Mouse (Mus musculus): ENCODE measurements around the gene Slc50a1. TPM values are rescaled to one million over a fixed set of nuclear protein-coding genes. Genes with fewer than 3 reads are reported as not detected.

Slc50a1 gene
- total and polyA plus RNA-seq, 3 experiments, result 22.5 to 45.9 TPM; not detected in 1

- peak; percentile 62 for DNase-seq (ENCODE audit: low read depth, low spot score)
- Histone ChIP-seq H3K79me2 (ENCODE audit: control insufficient read depth, insufficient read depth, low read length, poor library complexity) (no peaks in the 10 kb centered on the region), H3K36me3 (ENCODE audit: control insufficient read depth in 1 of 2, insufficient read depth in 2 of 2, low read length in 2 of 2) (no peaks in the 10 kb centered on the region), H3K4me1 (ENCODE audit: control insufficient read depth in 1 of 2, insufficient read depth in 2 of 2, low read length in 2 of 2) (no peaks in the 10 kb centered on the region), H3K27me3 (ENCODE audit: control insufficient read depth in 1 of 2, insufficient read depth in 2 of 2, low read length in 2 of 2) (peaks cover 29 to 42% of the 10 kb centered on the region in 2 experiments), H3K27ac (ENCODE audit: control insufficient read depth, low read depth, low read length) (no peak overlapping the region), H3K4me3 (ENCODE audit: control insufficient read depth in 1 of 2, insufficient read depth in 1 of 2, low read depth in 2 of 2, low read length in 2 of 2) (peak overlapping the region; percentile 24 to 41; a peak in 3 of 4 replicates), H3K9me3 (replicated peaks; ENCODE audit: insufficient read depth, low read length) (no peaks in the 10 kb centered on the region), H3K9ac (ENCODE audit: control insufficient read depth, low read depth, low read length, poor library complexity, severe bottlenecking) (no peak overlapping the region; the same call in 1 of the 2 replicates)
- no peak for TF ChIP-seq RAD21 (IDR thresholded peaks at IDR 0.05; ENCODE audit: low read depth, low read length)
- no peak for TF ChIP-seq BHLHE40 (IDR thresholded peaks at IDR 0.05; ENCODE audit: borderline replicate concordance, low read depth, low read length)
- no peak for TF ChIP-seq POLR2AphosphoS2 (IDR thresholded peaks at IDR 0.05; ENCODE audit: low read length)
- no peak for TF ChIP-seq SIN3A (IDR thresholded peaks at IDR 0.05; ENCODE audit: low read length)
- no peak for TF ChIP-seq ELF1 (IDR thresholded peaks at IDR 0.05; ENCODE audit: low read depth, low read length)
- no peak for TF ChIP-seq GABPA (IDR thresholded peaks at IDR 0.05; ENCODE audit: low read depth, low read length)
- TF ChIP-seq CTCF (IDR thresholded peaks at IDR 0.05 in 2 of 3, conservative IDR thresholded peaks at IDR 0.05 in 1 of 3; ENCODE audit: control insufficient read depth in 1 of 3, insufficient read depth in 1 of 3, low read depth in 2 of 3, low read length in 3 of 3, poor library complexity in 1 of 3, severe bottlenecking in 1 of 3), result no peak
- no peak for TF ChIP-seq POLR2AphosphoS5 (IDR thresholded peaks at IDR 0.05; ENCODE audit: borderline replicate concordance, low read depth, low read length)
- no peak for TF ChIP-seq E2F4 (IDR thresholded peaks at IDR 0.05; ENCODE audit: borderline replicate concordance, low read depth, low read length)
- no peak for TF ChIP-seq ETS1 (IDR thresholded peaks at IDR 0.05; ENCODE audit: low read depth, low read length)
- TF ChIP-seq USF2 (IDR thresholded peaks at IDR 0.05; ENCODE audit: borderline replicate concordance in 1 of 2, insufficient read depth in 1 of 2, low read depth in 1 of 2, low read length in 2 of 2), result no peak
- TF ChIP-seq MYB (IDR thresholded peaks at IDR 0.05; ENCODE audit: low read depth, low read length), result no peak
- no peak for TF ChIP-seq POLR2A (IDR thresholded peaks at IDR 0.05; ENCODE audit: control insufficient read depth in 1 of 2, insufficient read depth in 1 of 2, low read depth in 1 of 2, low read length in 2 of 2, poor library complexity in 1 of 2)
- no peak for TF ChIP-seq JUND (IDR thresholded peaks at IDR 0.05; ENCODE audit: low read depth, low read length)
- TF ChIP-seq CHD1 (IDR thresholded peaks at IDR 0.05; ENCODE audit: low read depth, low read length), result no peak
- no peak for TF ChIP-seq ZMIZ1 (IDR thresholded peaks at IDR 0.05; ENCODE audit: low read depth, low read length)
- TF ChIP-seq MEF2A (IDR thresholded peaks at IDR 0.05; ENCODE audit: extremely low read depth, insufficient replicate concordance, low read depth, low read length, poor library complexity, severe bottlenecking), result no peak
- no peak for TF ChIP-seq ZC3H11A (IDR thresholded peaks at IDR 0.05; ENCODE audit: low read depth, low read length)
Measured at GRCm38 (mm10) chr3:89279153-89279890, 9.0 kb upstream of the Slc50a1 start.

- no peak overlapping the region for H3K4me3 ChIP-seq (ENCODE audit: control insufficient read depth in 1 of 2, insufficient read depth in 1 of 2, low read depth in 2 of 2, low read length in 2 of 2)
- TF ChIP-seq ZC3H11A (IDR thresholded peaks at IDR 0.05; ENCODE audit: low read depth, low read length), result no peak
- no peak for TF ChIP-seq MYB (IDR thresholded peaks at IDR 0.05; ENCODE audit: low read depth, low read length)
- no peak for TF ChIP-seq ZNF384 (IDR thresholded peaks at IDR 0.05; ENCODE audit: low read depth, low read length)
- TF ChIP-seq SIN3A (IDR thresholded peaks at IDR 0.05; ENCODE audit: low read length), result no peak
- TF ChIP-seq ELF1 (IDR thresholded peaks at IDR 0.05; ENCODE audit: low read depth, low read length), result no peak
- no peak for TF ChIP-seq ZKSCAN1 (IDR thresholded peaks at IDR 0.05; ENCODE audit: low read depth, low read length)
- no peak for TF ChIP-seq SMC3 (IDR thresholded peaks at IDR 0.05; ENCODE audit: low read depth, low read length)
- no peak for TF ChIP-seq RAD21 (IDR thresholded peaks at IDR 0.05; ENCODE audit: low read depth, low read length)
- no peak for TF ChIP-seq NRF1 (IDR thresholded peaks at IDR 0.05; ENCODE audit: insufficient read depth, low read depth, low read length, poor library complexity, severe bottlenecking)
- no peak for TF ChIP-seq RCOR1 (IDR thresholded peaks at IDR 0.05; ENCODE audit: low read depth, low read length)
- TF ChIP-seq E2F4 (IDR thresholded peaks at IDR 0.05; ENCODE audit: borderline replicate concordance, low read depth, low read length), result no peak
- TF ChIP-seq ZMIZ1 (IDR thresholded peaks at IDR 0.05; ENCODE audit: low read depth, low read length), result no peak
- no peak for TF ChIP-seq POLR2AphosphoS2 (IDR thresholded peaks at IDR 0.05; ENCODE audit: low read length)
- TF ChIP-seq TAL1 (IDR thresholded peaks at IDR 0.05; ENCODE audit: low read length), result no peak
- TF ChIP-seq USF2 (IDR thresholded peaks at IDR 0.05; ENCODE audit: borderline replicate concordance in 1 of 2, insufficient read depth in 1 of 2, low read depth in 1 of 2, low read length in 2 of 2), result no peak
- TF ChIP-seq BHLHE40 (IDR thresholded peaks at IDR 0.05; ENCODE audit: borderline replicate concordance, low read depth, low read length), result no peak
- no peak for TF ChIP-seq GATA1 (IDR thresholded peaks at IDR 0.05; ENCODE audit: low read depth, low read length)
- TF ChIP-seq MYC (IDR thresholded peaks at IDR 0.05; ENCODE audit: low read depth, low read length), result no peak
- no peak for TF ChIP-seq TCF12 (IDR thresholded peaks at IDR 0.05; ENCODE audit: low read depth, low read length)
- no peaks in the 10 kb centered on the region for H3K79me2 ChIP-seq (ENCODE audit: control insufficient read depth, insufficient read depth, low read length, poor library complexity)
- H3K36me3 ChIP-seq (ENCODE audit: control insufficient read depth in 1 of 2, insufficient read depth in 2 of 2, low read length in 2 of 2), result no peaks in the 10 kb centered on the region
- H3K4me1 ChIP-seq (ENCODE audit: control insufficient read depth in 1 of 2, insufficient read depth in 2 of 2, low read length in 2 of 2), result no peaks in the 10 kb centered on the region
- H3K27me3 ChIP-seq (ENCODE audit: control insufficient read depth in 1 of 2, insufficient read depth in 2 of 2, low read length in 2 of 2), result peaks cover 29 to 40% of the 10 kb centered on the region in 2 experiments
- H3K9ac ChIP-seq (ENCODE audit: control insufficient read depth, low read depth, low read length, poor library complexity, severe bottlenecking), result no peak overlapping the region
- H3K27ac ChIP-seq (ENCODE audit: control insufficient read depth, low read depth, low read length), result no peak overlapping the region
- H3K9me3 ChIP-seq (replicated peaks; ENCODE audit: insufficient read depth, low read length), result no peaks in the 10 kb centered on the region
- no peak for DNase-seq (ENCODE audit: low read depth, low spot score)
Measured at GRCm38 (mm10) chr3:89278643-89279042, 8.3 kb upstream of the Slc50a1 start.

Measured in MEL (cell line).